Mouse (Mus musculus): ENCODE measurements around the gene Grm4. TPM values are rescaled to one million over a fixed set of nuclear protein-coding genes. Genes with fewer than 3 reads are reported as not detected.
"Not testable (repeated sequence)": the region's sequence is repeated elsewhere in the genome, so short reads cannot be mapped to it uniquely, and the experiment has no call there.

Gene Grm4
- polyA plus RNA-seq, 1 experiment: 0.02 TPM

DNA sequence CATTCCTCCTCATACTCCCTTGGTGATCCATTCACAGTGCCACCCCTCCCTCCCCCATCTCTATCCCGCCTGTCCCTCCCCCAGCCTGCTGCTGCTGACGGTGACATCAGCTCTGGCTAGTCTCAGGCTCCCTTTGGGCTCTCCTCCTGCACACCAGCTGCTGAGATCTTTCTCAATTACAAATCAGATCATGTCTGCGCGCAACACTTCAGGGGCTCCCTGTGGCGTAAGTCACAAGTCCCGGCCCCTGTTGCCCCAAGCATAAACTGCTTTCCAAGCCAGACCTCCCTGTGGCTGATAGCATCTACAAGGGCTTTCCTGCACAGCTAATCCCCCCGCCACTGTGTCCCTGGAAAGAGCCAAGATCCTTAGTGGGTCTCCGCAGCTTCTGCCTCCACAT is 128.3 kb downstream of the Grm4 start:
- DNase-seq: no peak
- TF ChIP-seq POLR2A (IDR thresholded peaks at IDR 0.05; ENCODE audit: low read depth, low read length) (no peak), CTCF (conservative IDR thresholded peaks at IDR 0.05; ENCODE audit: insufficient read depth, insufficient read length, low read depth, low read length) (no peak)

GRCm38 (mm10) chr17:27390019-27390418 is 131.2 kb downstream of the Grm4 start:
- H3K27me3 ChIP-seq (replicated peaks; ENCODE audit: control insufficient read depth, insufficient read depth, low read length): no peaks in the 10 kb centered on the region
- WGBS: 90% methylated on average over 8 of the region's 8 CpGs
- H3K4me1 ChIP-seq (ENCODE audit: control insufficient read depth, insufficient read depth, low read length): no peaks in the 10 kb centered on the region
- TF ChIP-seq POLR2A (IDR thresholded peaks at IDR 0.05; ENCODE audit: low read depth, low read length) (no peak), CTCF (conservative IDR thresholded peaks at IDR 0.05; ENCODE audit: insufficient read depth, insufficient read length, low read depth, low read length) (no peak)
- DNase-seq: no peak
- no peak overlapping the region for H3K27ac ChIP-seq (ENCODE audit: insufficient read depth, low read depth, low read length)
- no peak overlapping the region for H3K4me3 ChIP-seq (ENCODE audit: insufficient read depth, low read depth, low read length)
- no peaks in the 10 kb centered on the region for H3K36me3 ChIP-seq (ENCODE audit: control insufficient read depth, insufficient read depth, low read length)

More for the DNA sequence above, 128.3 kb downstream of the Grm4 start:
- Histone ChIP-seq H3K27ac (ENCODE audit: insufficient read depth, low read depth, low read length) (no peak overlapping the region), H3K27me3 (replicated peaks; ENCODE audit: control insufficient read depth, insufficient read depth, low read length) (no peaks in the 10 kb centered on the region), H3K36me3 (ENCODE audit: control insufficient read depth, insufficient read depth, low read length) (no peaks in the 10 kb centered on the region), H3K4me3 (ENCODE audit: insufficient read depth, low read depth, low read length) (no peak overlapping the region), H3K4me1 (ENCODE audit: control insufficient read depth, insufficient read depth, low read length) (no peaks in the 10 kb centered on the region)
- 74% methylated on average over 8 of the region's 8 CpGs for WGBS

- H3K27ac ChIP-seq (ENCODE audit: insufficient read depth, low read depth, low read length): no peak overlapping the region
- H3K36me3 ChIP-seq (ENCODE audit: control insufficient read depth, insufficient read depth, low read length): no peaks in the 10 kb centered on the region
- WGBS: 81% methylated on average over 13 of the region's 13 CpGs
- H3K4me1 ChIP-seq (ENCODE audit: control insufficient read depth, insufficient read depth, low read length): no peaks in the 10 kb centered on the region
- no peak for DNase-seq
- TF ChIP-seq CTCF (conservative IDR thresholded peaks at IDR 0.05; ENCODE audit: insufficient read depth, insufficient read length, low read depth, low read length) (no peak), POLR2A (IDR thresholded peaks at IDR 0.05; ENCODE audit: low read depth, low read length) (no peak)
- no peaks in the 10 kb centered on the region for H3K27me3 ChIP-seq (replicated peaks; ENCODE audit: control insufficient read depth, insufficient read depth, low read length)
- H3K4me3 ChIP-seq (ENCODE audit: insufficient read depth, low read depth, low read length): no peak overlapping the region
Measured at GRCm38 (mm10) chr17:27389221-27390000, 131.8 kb downstream of the Grm4 start.

GRCm38 (mm10) chr17:27386438-27386837 is 134.8 kb downstream of the Grm4 start:
- no peak for TF ChIP-seq POLR2A (IDR thresholded peaks at IDR 0.05; ENCODE audit: low read depth, low read length)
- no peak for TF ChIP-seq CTCF (conservative IDR thresholded peaks at IDR 0.05; ENCODE audit: insufficient read depth, insufficient read length, low read depth, low read length)
- DNase-seq: no peak
- no peak overlapping the region for H3K4me3 ChIP-seq (ENCODE audit: insufficient read depth, low read depth, low read length)
- H3K36me3 ChIP-seq (ENCODE audit: control insufficient read depth, insufficient read depth, low read length): no peaks in the 10 kb centered on the region
- no peak overlapping the region for H3K27ac ChIP-seq (ENCODE audit: insufficient read depth, low read depth, low read length)
- H3K27me3 ChIP-seq (replicated peaks; ENCODE audit: control insufficient read depth, insufficient read depth, low read length): no peaks in the 10 kb centered on the region
- 48% methylated on average over 1 of the region's 1 CpGs for WGBS
- no peaks in the 10 kb centered on the region for H3K4me1 ChIP-seq (ENCODE audit: control insufficient read depth, insufficient read depth, low read length)

GRCm38 (mm10) chr17:27385513-27386261 is 135.5 kb downstream of the Grm4 start:
- WGBS: 60% methylated on average over 17 of the region's 17 CpGs
- H3K36me3 ChIP-seq (ENCODE audit: control insufficient read depth, insufficient read depth, low read length): no peaks in the 10 kb centered on the region
- H3K4me3 ChIP-seq (ENCODE audit: insufficient read depth, low read depth, low read length): no peak overlapping the region
- TF ChIP-seq POLR2A (IDR thresholded peaks at IDR 0.05; ENCODE audit: low read depth, low read length) (no peak), CTCF (conservative IDR thresholded peaks at IDR 0.05; ENCODE audit: insufficient read depth, insufficient read length, low read depth, low read length) (no peak)
- no peaks in the 10 kb centered on the region for H3K27me3 ChIP-seq (replicated peaks; ENCODE audit: control insufficient read depth, insufficient read depth, low read length)
- no peak for DNase-seq
- H3K4me1 ChIP-seq (ENCODE audit: control insufficient read depth, insufficient read depth, low read length): no peaks in the 10 kb centered on the region
- H3K27ac ChIP-seq (ENCODE audit: insufficient read depth, low read depth, low read length): no peak overlapping the region

- Histone ChIP-seq H3K27ac (ENCODE audit: insufficient read depth, low read depth, low read length) (no peak overlapping the region), H3K4me3 (ENCODE audit: insufficient read depth, low read depth, low read length) (no peak overlapping the region), H3K4me1 (ENCODE audit: control insufficient read depth, insufficient read depth, low read length) (no peaks in the 10 kb centered on the region), H3K36me3 (ENCODE audit: control insufficient read depth, insufficient read depth, low read length) (no peaks in the 10 kb centered on the region), H3K27me3 (replicated peaks; ENCODE audit: control insufficient read depth, insufficient read depth, low read length) (no peaks in the 10 kb centered on the region)
- TF ChIP-seq CTCF (conservative IDR thresholded peaks at IDR 0.05; ENCODE audit: insufficient read depth, insufficient read length, low read depth, low read length): no peak
- TF ChIP-seq POLR2A (IDR thresholded peaks at IDR 0.05; ENCODE audit: low read depth, low read length): no peak
- no peak for DNase-seq
- WGBS: 65% methylated on average over 11 of the region's 11 CpGs
Measured at GRCm38 (mm10) chr17:27382916-27383315, 138.3 kb downstream of the Grm4 start.

- 33% methylated on average over 9 of the region's 9 CpGs for WGBS
- not testable (repeated sequence) for H3K4me3 ChIP-seq (ENCODE audit: insufficient read depth, low read depth, low read length); H3K27ac ChIP-seq (ENCODE audit: insufficient read depth, low read depth, low read length); H3K27me3 ChIP-seq (replicated peaks; ENCODE audit: control insufficient read depth, insufficient read depth, low read length); H3K4me1 ChIP-seq (ENCODE audit: control insufficient read depth, insufficient read depth, low read length); H3K36me3 ChIP-seq (ENCODE audit: control insufficient read depth, insufficient read depth, low read length)
- peak; percentile 10 for DNase-seq
Measured at GRCm38 (mm10) chr17:27380911-27381459, 140.2 kb downstream of the Grm4 start.

Data from kidney, adult 2 months (tissue).